Mouse (Mus musculus) liver, embryonic 14.5 days (tissue): ENCODE data around the gene Rufy3.

Experiments used
- CTCF ChIP-seq: IDR thresholded peaks from 2 replicates; pipeline ENCODE4 v1.5.1; 2016; ENCODE audit warnings: antibody characterized with exemption, low read depth, control low read depth
- EP300 ChIP-seq: IDR thresholded peaks from 2 replicates; pipeline ENCODE4 v1.6.1; 2016; ENCODE audit warnings: antibody characterized with exemption, low read depth

GRCm38 (mm10) chr5:88584061-88584460, 19.2 kb downstream of the Rufy3 start:
- TF ChIP-seq CTCF (no peak), EP300 (no peak)
